Mouse (Mus musculus) myocyte (in vitro differentiated cells): ENCODE results near the gene Olfr1373.

Experiments used
- CEBPB ChIP-seq: IDR thresholded peaks from 2 replicates; pipeline ENCODE4 v1.6.1; 2011; ENCODE audit warnings: mild to moderate bottlenecking, moderate library complexity; ENCODE audit not compliant: poor library complexity, insufficient read depth, severe bottlenecking
- E2F4 ChIP-seq: IDR thresholded peaks from one replicate; pipeline ENCODE4 v1.6.1; 2011; ENCODE audit warnings: mild to moderate bottlenecking, control low read depth, moderate library complexity; ENCODE audit not compliant: insufficient read depth
- MYOD1 ChIP-seq, 3 experiments: IDR thresholded peaks; one replicate each; pipeline ENCODE4 v1.6.1; 2011; ENCODE audit warnings: control low read depth in 2 of 3, low read depth in 2 of 3, mild to moderate bottlenecking in 2 of 3, moderate library complexity in 1 of 3; ENCODE audit not compliant: insufficient read length in 2 of 3, control insufficient read depth in 1 of 3
- MYOG ChIP-seq, 3 experiments: IDR thresholded peaks; one replicate each; pipeline ENCODE4 v1.6.1; 2011; ENCODE audit warnings: control low read depth in 2 of 3, low read depth in 2 of 3, mild to moderate bottlenecking in 2 of 3; ENCODE audit not compliant: insufficient read length in 2 of 3, control insufficient read depth in 1 of 3, insufficient read depth in 1 of 3
- POLR2A ChIP-seq: IDR thresholded peaks from one replicate; pipeline ENCODE4 v1.6.1; 2011; ENCODE audit warnings: low read depth, mild to moderate bottlenecking, control low read depth, moderate library complexity; ENCODE audit not compliant: insufficient read length
- POLR2AphosphoS2 ChIP-seq: IDR thresholded peaks from one replicate; pipeline ENCODE4 v1.6.1; 2011; ENCODE audit warnings: low read depth, control low read depth; ENCODE audit not compliant: insufficient read length
- TCF12 ChIP-seq: IDR thresholded peaks from one replicate; pipeline ENCODE4 v1.6.1; 2011; ENCODE audit warnings: mild to moderate bottlenecking, control low read depth; ENCODE audit not compliant: poor library complexity, insufficient read depth, severe bottlenecking
- USF1 ChIP-seq: IDR thresholded peaks from one replicate; pipeline ENCODE4 v1.6.1; 2011; ENCODE audit warnings: low read depth, mild to moderate bottlenecking, control low read depth, moderate library complexity

DNA sequence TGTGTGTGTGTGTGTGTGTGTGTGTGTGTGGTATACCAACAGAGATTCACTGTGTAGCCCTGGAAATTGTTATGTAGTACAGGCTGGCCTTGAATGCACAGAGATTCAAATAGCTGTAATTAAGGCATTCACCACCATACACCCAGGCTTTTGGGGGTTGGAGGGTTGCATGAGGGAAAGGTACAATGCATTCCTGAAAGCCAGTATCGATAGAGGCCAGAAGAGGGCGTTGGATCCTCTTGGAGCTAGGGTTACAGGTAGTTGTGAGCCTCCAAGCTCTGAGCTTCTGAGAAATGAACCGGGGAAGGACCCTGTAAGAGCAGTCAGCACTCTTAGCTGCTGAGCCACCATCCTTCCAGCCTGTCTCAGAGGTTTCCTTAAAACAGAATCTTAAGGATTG is 16.2 kb downstream of the Olfr1373 start:
- peak; percentile 1 for TF ChIP-seq POLR2AphosphoS2
- TF ChIP-seq POLR2A: no peak
- TF ChIP-seq E2F4: no peak
- no peak for TF ChIP-seq MYOD1 (IDR thresholded peaks at IDR 0.05; ENCODE audit: control insufficient read depth in 1 of 3, insufficient read length in 2 of 3, low read depth in 2 of 3)
- TF ChIP-seq USF1: no peak
- no peak for TF ChIP-seq MYOG (IDR thresholded peaks at IDR 0.05; ENCODE audit: control insufficient read depth in 1 of 3, insufficient read depth in 1 of 3, insufficient read length in 2 of 3, low read depth in 2 of 3)
- TF ChIP-seq CEBPB: no peak
- no peak for TF ChIP-seq TCF12
